Mouse (Mus musculus): ENCODE data around the gene Hepacam2.
"Not testable (repeated sequence)": the region's sequence is repeated elsewhere in the genome, so short reads cannot be mapped to it uniquely, and the experiment has no call there.

Gene Hepacam2

DNA sequence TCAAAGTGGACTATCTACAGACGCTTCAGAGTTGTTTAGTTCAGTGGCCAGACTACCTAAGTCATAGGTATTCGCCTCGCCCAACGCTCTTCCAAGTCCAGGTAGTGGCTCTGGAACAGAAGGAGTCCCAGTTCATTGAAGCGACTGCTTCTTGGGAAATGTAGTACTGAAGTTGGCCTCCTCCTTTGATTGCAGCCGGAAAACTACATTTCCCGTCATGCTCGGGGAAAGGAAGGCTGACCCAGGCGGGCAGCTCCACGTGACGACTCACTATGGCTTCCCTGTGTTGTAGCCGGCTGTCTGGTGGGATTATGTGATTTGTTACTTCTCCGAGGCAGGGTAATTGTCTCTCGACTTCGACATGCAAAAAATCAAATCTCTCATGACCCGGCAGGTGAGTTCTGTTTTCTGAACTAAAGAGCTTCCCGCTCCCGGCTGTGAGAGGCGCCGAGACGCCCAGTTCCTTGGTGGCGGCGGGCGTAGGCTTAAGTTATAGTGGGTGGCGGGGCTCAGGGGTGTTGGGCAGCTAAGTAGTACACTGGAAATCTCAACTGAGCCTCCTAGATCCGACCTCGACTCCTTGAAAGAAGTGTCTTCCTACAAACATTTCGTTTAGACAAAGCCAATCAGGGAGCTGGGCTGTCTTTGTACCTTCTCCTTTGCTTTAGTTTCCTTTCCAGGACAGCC, at the start of gene Hepacam2, which contains the start of gene Vps50:
Hepacam2 (minus strand) TSS at position 137 of the 687 bp plus-strand sequence.
Vps50 (plus strand) TSS at position 221 of the 687 bp plus-strand sequence.
- peak; percentile 96 for DNase-seq

DNA sequence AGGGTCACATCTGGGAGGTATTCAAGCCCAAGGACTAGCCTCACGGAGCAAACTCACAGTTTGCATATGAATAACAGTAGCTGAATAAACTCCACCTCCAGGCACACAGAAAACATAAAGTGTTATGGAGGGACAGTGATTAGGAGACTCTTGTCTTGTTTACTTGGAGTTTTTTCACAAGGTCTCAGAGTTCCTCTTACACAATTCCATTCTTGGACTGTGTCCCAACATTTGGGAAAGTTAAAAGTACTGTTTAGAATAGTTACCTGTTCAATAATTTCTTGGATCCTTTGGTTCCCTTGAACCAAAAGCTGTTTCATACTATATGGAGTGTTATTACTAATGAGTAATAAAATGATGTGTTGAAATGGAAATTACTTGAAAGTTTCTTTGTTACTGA, 46.9 kb upstream of the Hepacam2 start:
- DNase-seq: no peak

DNA sequence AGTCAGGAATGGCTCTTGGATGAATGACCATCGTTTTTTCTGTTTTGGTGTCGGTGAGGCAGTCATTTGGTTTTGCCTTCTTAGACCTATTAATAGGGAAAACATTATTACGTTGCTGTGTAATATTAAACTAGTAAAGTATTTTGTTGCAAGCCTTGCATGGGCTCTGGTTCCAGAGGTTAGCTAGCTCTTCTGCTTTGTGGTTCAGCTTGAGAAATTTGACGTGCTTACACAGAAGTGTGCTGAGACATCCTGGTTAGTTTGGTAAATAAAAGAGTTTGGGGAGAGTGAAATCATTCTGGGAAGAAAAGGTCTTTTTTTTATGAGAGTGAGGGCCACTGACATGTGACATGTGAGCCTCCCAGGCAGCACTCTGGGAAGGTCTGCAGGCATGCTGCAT, 45.8 kb upstream of the Hepacam2 start:
- DNase-seq: no peak

DNA sequence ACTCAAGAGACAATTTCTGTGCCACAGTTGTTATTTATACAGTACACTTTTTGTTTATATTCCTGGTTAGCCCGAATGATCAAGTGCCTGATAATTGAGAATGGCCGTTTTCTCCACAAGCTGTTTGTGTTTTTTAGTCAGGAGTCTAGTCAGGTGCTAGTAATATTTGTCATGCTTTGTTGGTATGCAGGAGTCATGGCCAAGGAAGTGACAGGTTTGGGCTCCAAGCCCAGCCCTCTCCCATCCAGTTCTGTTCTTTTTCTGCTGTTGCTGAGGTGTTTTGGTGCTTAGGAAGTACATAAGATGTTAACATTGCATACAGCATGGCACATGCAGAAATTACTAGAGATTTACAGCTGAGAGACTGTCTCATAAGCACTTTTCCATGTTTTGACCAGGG, 41.4 kb upstream of the Hepacam2 start:
- no peak for DNase-seq

DNA sequence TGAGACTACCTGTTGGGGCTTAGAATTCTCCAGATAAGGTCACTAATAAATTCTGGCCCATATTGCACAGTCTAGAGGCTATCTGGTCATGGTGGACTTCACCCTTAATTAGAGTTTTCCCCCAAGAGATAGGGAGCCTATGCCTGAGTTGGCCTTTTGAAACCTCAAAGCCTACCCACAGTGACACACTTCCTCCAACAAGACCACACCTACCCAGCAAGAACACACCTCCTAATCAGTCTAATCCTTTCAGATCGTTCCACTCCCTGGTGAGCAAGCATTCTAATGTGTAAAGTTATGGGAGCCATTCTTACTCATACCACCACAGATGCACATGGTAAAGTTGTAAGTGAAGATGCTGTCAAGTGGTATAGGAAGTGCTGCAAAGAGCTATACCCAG, 38.0 kb upstream of the Hepacam2 start:
- DNase-seq: no peak

DNA sequence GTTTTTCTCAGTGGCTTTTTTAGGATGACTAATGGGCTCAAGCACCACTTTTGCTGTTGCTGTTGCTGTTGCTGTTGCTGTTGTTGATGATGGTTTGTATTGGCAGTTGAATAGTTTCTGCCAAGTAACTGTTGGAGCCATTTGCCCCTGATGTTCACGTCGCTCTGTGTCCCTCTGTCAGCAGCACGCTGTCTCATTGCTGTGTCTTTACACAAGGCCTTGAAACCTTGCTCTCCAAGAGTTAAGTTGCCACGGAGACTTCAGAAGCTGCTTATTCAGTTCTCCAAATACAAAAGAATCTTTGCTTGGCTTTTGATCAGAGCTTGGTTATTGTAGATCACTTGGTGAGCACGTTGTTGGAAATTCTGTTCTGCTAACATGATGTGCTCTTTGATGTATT, 33.3 kb upstream of the Hepacam2 start:
- no peak for DNase-seq

DNA sequence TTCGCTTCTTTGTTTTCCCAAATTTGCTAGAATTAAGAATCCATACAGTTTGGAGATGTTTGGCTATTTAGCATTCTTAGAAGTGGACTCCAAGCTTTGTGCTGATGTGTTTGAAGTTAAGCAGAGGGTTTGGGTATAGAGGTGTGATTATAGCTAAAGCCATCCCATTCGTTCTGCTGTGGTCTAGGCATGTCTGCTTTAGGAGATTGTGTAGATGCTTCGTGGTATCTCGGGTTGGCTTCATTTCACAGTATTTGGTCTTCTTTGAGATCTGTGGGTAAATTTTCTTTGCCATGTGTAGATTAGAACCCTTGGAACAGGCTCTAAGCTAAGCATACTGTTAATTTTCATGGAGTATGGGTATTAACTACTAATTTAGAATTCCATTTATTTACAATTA, 30.1 kb upstream of the Hepacam2 start:
- no peak for DNase-seq

DNA sequence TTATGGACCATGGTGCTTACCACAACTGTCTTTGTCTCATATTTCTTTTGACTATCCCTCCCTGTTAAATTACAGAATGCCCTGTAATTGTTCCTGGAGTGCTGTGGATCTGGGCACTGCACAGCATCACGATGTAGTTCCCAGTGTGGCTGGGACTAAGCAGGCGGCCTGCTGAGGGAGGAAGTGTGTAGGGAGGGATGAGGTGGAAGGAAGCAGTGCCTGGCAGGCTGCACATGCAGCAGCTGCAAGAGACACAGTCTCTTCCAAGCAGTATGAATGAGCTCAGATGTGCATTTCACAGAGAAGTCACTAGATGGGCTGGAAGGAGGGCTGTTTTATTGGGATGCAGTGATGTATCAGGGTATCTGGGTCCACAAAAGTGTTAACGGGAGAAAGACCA, 14.5 kb upstream of the Hepacam2 start:
- DNase-seq: no peak

DNA sequence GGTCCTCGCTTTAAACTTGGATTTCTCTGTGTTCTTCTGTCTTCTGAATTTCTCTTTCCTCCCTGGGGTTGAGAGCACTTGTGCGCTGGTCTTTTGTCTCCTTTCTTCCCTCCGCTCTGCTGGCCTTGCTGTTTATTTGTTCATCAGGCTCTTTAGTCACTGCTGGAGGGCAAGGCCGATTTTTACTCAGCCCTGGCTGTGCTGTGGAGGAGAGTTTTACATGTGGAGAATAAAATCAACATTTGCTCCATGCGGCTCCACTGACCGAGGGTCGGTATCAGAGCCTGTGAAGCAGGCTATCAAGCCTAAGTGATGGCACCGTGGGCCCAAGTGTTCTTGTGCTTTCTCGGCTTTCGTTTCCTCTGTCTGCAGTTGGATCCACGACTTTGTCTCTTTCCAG, 13.5 kb upstream of the Hepacam2 start:
- DNase-seq: no peak

DNA sequence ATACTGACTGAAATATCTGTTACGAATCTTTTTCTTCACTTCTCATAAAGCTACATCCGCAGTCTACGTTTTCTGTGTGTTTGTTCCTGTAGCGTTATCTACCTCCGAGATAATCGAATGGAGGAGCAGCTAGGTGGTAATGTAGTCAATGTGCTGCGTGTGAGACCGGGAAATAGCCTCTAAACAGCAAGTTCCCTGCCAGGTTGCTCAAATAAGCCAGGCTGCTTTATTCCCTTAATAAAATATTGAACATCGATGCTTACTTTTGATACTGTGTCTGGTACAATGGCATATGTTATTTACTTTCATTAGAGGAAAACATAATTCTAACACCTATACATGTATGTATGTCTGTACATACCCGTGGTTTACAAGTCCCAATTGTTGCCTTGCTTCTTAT, 13.0 kb upstream of the Hepacam2 start:
- no peak for DNase-seq

DNA sequence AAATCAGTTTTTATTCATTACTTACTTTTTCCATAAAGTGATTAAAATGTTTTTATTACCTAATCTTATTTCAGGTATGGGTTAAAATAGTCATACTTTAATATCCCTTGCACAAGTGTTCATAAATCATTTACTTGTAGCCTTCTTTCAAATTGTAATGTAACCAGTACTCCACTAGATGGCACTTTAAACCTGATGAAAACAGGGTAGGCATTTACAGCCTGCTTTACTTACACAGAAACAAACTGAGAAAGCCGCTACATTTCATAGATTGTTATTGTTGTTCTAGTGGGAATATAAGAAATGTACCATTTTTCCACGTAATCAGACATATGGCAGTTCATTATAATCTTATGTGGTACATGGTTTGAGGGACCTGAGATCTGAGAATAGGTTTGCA, 11.7 kb upstream of the Hepacam2 start:
- no peak for DNase-seq

DNA sequence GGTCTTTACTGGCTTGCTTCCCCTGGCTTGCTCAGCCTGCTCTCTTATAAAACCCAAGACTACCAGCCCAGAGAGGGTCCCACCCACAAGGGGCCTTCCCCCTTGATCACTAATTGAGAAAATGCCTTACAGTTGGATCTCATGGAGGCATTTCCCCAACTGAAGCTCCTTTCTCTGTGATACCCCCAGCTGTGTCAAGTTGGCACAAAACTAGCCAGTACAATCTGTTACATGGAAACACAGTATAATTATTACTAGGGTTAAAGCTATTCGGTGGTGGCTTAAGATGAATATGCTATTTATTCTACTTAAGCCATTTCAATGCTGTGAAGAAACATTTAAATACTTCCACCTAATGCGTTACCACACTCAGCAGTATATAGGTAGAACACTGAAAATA, 10.1 kb upstream of the Hepacam2 start:
- DNase-seq: not testable (repeated sequence)

DNA sequence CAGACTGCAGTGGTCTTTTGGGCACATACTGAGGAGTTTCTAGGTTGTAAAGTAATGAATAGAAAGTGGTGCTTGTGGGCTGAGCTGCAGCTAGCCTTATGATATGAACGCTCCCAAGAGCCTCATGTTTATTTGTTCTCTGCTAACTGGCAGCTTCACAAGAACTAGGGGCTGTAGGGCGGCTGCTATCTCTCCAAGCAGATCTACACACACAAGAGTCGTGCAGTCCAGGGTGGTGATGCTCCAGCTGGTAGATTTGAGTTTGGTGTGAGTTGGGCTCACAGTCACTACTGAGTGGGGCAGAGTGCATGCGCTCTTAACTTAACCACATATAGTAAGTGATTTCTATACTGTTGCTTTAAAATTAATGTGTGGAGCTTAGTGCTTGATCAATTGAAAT, 9.0 kb upstream of the Hepacam2 start:
- no peak for DNase-seq

DNA sequence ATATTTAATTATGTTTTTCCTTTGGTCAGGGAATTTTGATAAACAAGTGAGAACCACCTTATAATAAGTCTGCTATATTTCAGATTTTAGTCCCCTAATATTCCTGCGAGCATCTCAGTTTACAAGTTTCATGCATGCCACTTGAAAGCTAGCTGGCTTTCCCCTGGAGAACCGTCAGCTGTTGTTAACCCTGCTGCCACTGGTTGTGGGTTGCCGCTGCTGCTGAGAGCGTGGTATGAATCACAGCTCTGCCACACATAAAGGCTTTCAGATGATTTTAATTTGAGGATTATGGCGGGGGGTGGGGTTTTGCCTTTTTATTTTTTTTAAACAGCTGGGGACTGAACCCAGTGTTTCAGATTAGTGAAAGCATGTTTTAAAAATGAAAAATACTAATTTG, 7.2 kb upstream of the Hepacam2 start:
- no peak for DNase-seq

DNA sequence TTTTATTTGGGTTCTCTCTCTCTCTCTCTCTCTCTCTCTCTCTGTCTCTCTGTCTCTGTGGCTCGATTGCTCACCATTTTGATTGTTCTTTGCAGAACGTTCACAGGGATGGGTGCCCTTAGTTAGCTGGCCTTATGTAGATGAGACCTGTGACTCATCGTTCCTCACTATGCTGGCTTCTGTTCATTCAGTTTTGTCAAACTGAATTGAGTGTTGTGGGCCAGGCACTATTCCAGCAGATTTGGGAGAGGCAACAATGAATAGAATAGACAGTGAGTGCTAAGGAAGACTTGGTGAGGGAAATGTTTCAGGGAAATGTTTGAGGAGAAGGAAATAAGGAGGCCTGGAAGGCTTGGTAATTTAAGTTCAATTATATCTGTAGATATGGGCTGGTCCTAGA, 2.2 kb upstream of the Hepacam2 start:
- DNase-seq: no peak

DNA sequence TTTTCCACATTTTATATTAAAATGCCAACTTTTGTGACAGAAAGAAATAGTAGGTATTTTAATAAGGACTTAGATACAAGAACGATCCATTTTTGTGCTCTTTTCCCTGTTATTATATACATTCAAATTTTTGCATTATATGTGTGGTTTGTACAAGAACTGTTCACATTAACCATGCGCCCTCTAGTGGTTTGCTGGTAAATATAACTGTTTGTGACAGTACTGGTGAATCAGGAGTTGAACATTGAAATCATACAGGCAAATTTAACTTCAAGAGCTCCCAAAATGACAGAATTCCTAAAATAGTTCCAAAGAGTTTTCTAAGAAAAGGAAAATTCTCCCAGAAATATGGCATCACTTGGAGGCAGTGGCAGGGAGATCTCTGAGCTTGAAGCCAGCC, 1.9 kb downstream of the Hepacam2 start:
- DNase-seq: peak; percentile 53

DNA sequence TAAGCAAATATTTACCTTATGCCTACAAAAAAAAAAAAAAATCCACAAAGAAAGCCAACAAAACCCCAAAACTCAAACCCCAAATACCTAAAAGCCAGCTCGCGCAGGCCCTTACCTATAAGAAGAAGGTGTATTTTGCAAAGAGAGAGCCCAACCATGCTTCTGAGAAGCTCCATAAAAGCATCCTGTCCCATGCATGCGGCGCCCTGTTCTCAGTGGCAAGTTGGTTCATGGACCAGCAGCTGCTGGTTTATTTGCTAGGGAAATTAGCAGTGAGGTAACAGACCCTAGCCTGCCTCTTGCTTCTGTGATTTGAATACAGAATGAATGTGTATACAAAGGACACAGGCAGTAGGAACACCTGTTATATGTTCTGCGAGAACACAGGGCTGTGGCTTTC, 3.8 kb downstream of the Hepacam2 start:
- no peak for DNase-seq

DNA sequence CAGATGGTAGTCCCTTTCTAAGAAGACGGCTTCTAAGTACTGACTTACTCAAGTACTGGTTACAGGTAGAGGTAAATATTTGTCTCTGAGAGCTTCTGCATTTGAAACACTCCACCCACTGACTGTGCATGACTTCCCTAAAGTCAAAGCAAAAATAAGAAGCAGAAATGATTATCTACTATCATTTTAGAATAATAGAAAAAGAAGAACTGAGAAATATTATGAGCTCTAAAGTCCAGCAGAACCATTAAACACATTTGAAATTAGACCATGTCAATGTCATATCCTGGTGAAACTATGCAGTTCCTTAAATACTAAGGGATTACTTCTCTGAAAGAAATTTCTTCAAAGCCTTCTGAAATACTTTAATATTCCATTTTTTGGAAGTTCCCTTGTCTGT, 10.7 kb downstream of the Hepacam2 start:
- no peak for DNase-seq

DNA sequence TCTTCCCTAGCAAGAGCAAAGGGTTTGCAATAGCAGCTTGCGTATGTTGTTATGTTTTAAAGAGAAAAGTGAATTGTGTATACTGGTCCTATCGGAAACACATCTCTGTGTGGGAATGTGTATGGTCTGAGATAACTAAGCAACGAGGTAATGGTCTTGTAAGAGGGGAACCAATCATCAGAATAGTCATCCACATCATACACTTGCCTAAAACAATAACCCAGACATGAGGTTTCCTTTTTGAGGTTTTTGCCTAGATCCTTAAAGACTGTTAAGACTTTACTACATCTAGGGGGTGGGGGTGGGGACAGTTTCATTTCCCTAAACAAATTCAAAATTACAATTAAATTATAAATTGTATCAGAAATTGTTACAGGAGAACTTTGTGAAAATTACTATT, 13.0 kb downstream of the Hepacam2 start:
- no peak for DNase-seq

DNA sequence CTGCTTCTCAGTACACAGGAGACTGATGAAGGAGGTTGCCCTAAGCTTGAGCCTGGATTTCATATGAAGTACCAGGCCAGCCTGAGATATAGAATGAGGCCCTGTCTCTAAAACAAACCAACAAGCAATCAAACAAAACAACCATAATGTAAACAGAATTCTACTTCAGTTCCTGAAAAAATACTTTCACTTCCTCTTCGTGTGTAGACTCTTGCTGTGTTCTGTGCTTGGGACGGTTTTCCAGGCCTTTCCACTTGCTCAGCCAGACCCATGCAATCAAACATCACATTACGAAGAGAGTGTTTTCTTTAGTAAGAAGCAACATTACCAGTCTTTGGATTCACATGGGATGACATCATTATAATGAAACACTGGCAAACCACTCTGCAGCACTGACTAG, 16.4 kb downstream of the Hepacam2 start:
- no peak for DNase-seq

DNA sequence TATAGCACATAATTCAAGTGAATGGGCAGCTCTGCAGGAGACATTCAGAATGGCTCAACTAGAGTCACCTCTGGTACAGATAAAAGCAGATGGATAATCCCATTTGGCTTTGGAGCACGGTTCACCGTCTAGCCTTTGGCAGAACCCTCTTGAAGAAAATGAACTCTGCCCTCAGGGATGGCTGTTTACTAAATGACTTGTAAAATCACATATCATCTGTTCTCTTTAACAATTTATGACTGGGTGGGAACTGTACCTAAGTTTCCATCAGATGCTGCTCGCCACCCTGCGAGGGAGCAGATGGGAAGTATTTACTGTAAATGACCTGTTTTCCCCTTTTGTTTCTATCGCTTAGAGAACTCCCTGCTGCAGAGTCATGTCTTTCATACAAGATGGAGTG, 18.2 kb downstream of the Hepacam2 start:
- DNase-seq: no peak

DNA sequence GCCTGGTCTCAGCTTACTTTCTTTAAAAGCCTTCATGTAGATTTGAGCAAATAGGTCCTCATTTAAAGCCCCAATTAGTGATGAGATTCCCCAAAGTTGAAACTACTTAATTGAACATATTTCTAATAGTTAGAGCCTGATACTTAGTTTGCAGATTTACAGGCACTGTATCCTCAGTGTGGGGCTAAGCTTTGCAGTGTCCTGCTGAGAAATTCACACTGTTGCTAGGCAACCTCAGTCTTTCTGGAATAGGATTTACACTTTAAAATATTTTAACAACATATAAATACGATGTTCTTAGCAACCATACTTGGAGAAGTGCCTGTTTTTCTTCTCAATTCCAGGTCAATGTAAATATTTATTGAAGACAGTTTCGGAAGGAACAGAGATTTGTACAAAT, 21.8 kb downstream of the Hepacam2 start:
- no peak for DNase-seq

DNA sequence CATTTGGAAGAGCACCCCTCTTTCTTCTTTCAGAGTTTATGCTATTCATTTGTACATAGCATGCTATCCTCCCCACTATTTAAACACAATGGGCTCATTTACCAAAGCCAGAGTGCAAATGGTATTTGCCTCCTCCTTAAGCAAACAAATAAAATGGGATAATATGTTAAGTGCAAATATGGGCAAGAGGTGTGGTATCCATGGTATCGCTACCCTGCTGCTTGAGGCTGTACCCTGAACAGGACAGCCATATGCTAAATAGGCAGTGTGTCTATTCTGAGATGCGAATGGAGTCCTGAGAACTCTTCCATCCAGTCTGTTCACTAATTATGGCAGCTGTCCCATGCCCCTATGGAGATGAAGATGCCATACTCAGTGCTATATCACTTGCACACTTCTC, 27.4 kb downstream of the Hepacam2 start:
- no peak for DNase-seq

DNA sequence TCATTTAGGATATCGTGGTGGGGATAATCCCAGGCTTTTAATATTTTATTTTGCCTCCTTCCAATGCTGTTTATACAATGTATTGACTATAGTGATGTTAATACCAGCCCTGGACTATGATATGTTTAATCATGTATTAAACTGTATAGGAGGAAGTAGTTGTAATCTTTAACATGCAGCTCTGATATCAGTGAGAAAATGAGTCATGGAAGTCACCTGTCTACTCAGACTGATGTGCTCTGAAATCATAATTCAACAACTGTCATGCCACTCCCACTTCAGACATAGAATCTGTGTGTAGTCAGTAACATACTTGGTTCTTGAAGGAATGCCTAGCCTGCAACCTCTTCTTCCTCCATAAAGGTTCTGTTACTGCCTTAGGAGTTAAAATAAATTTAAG, 29.5 kb downstream of the Hepacam2 start:
- DNase-seq: no peak

DNA sequence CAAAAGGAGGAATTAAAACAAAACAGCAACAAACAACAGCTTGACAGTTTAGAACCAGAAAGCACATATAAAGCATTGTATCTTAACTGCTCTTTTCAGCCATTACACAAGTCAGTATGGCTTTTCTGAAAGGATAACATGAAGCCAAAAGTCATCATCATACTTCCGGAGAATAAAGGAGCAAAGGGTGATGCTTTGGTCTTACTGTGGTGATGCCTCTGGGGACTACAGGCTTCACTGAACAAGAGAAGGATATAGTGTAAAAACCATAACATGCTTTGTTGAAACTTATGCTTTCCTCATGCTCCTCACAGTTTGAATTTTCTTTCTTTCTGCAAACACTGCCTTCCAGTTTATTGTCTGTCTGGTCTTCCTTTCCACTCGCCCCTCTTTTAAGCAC, 34.5 kb downstream of the Hepacam2 start:
- no peak for DNase-seq

DNA sequence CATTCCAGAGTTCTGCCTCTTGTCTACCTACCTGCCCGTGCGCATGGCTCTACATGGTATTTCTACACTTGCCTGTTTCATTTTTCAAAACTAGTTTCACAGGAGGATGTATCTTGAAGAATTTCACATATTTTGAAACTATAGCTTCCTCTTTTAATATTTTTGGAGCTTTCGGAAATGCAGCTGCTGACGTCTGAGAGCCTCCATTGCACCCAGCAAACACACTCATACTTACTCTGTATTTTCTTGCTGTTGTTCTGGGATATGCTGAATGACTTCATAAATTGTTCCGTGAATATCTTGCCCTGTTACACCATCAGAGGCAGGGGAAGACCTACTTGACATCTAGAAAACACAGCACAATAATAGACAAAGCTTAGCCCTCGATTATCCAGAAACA, 35.1 kb downstream of the Hepacam2 start:
- DNase-seq: no peak
